Mouse (Mus musculus): ENCODE measurements around the gene Mast4.

Gene Mast4

GRCm38 (mm10) chr13:102839741-102840482 lies 494.4 kb downstream of the Mast4 start:
- Histone ChIP-seq H3K27me3 (ENCODE audit: control insufficient read depth, insufficient read depth, low read length, poor library complexity, severe bottlenecking) (no peaks in the 10 kb centered on the region), H3K36me3 (ENCODE audit: control insufficient read depth, insufficient read depth, low read length, poor library complexity, severe bottlenecking) (peaks cover 2% of the 10 kb centered on the region; the same call in 1 of the 2 replicates)
- no peak for DNase-seq (ENCODE audit: low read depth, low spot score)

- H3K36me3 ChIP-seq (ENCODE audit: control insufficient read depth, insufficient read depth, low read length, poor library complexity, severe bottlenecking) = peaks cover 2% of the 10 kb centered on the region; the same call in 1 of the 2 replicates
- no peaks in the 10 kb centered on the region for H3K27me3 ChIP-seq (ENCODE audit: control insufficient read depth, insufficient read depth, low read length, poor library complexity, severe bottlenecking)
- DNase-seq (ENCODE audit: low read depth, low spot score) = no peak
These were observed 496.9 kb downstream of the Mast4 start for GRCm38 (mm10) chr13:102837427-102837826.

- Histone ChIP-seq H3K36me3 (ENCODE audit: control insufficient read depth, insufficient read depth, low read length, poor library complexity, severe bottlenecking) (peaks cover 2% of the 10 kb centered on the region; the same call in 1 of the 2 replicates), H3K27me3 (ENCODE audit: control insufficient read depth, insufficient read depth, low read length, poor library complexity, severe bottlenecking) (no peaks in the 10 kb centered on the region)
- DNase-seq (ENCODE audit: low read depth, low spot score) = no peak
These were observed 499.0 kb downstream of the Mast4 start for GRCm38 (mm10) chr13:102835336-102835735.

- DNase-seq (ENCODE audit: low read depth, low spot score) = no peak
- Histone ChIP-seq H3K36me3 (ENCODE audit: control insufficient read depth, insufficient read depth, low read length, poor library complexity, severe bottlenecking) (no peaks in the 10 kb centered on the region), H3K27me3 (ENCODE audit: control insufficient read depth, insufficient read depth, low read length, poor library complexity, severe bottlenecking) (no peaks in the 10 kb centered on the region)
These were observed 516.0 kb downstream of the Mast4 start for GRCm38 (mm10) chr13:102818287-102818686.

- DNase-seq (ENCODE audit: low read depth, low spot score) = no peak
- H3K36me3 ChIP-seq (ENCODE audit: control insufficient read depth, insufficient read depth, low read length, poor library complexity, severe bottlenecking) = no peaks in the 10 kb centered on the region
- H3K27me3 ChIP-seq (ENCODE audit: control insufficient read depth, insufficient read depth, low read length, poor library complexity, severe bottlenecking) = no peaks in the 10 kb centered on the region
These were observed 517.6 kb downstream of the Mast4 start for GRCm38 (mm10) chr13:102816689-102817088.

GRCm38 (mm10) chr13:102815158-102815557 lies 519.1 kb downstream of the Mast4 start:
- no peaks in the 10 kb centered on the region for H3K36me3 ChIP-seq (ENCODE audit: control insufficient read depth, insufficient read depth, low read length, poor library complexity, severe bottlenecking)
- no peak for DNase-seq (ENCODE audit: low read depth, low spot score)
- no peaks in the 10 kb centered on the region for H3K27me3 ChIP-seq (ENCODE audit: control insufficient read depth, insufficient read depth, low read length, poor library complexity, severe bottlenecking)

GRCm38 (mm10) chr13:102811129-102811832 lies 523.0 kb downstream of the Mast4 start:
- Histone ChIP-seq H3K36me3 (ENCODE audit: control insufficient read depth, insufficient read depth, low read length, poor library complexity, severe bottlenecking) (no peaks in the 10 kb centered on the region; the same call in 1 of the 2 replicates), H3K27me3 (ENCODE audit: control insufficient read depth, insufficient read depth, low read length, poor library complexity, severe bottlenecking) (no peaks in the 10 kb centered on the region)
- no peak for DNase-seq (ENCODE audit: low read depth, low spot score)

- Histone ChIP-seq H3K27me3 (ENCODE audit: control insufficient read depth, insufficient read depth, low read length, poor library complexity, severe bottlenecking) (no peaks in the 10 kb centered on the region), H3K36me3 (ENCODE audit: control insufficient read depth, insufficient read depth, low read length, poor library complexity, severe bottlenecking) (no peaks in the 10 kb centered on the region; the same call in 1 of the 2 replicates)
- no peak for DNase-seq (ENCODE audit: low read depth, low spot score)
These were observed 527.6 kb downstream of the Mast4 start for GRCm38 (mm10) chr13:102806652-102807051.

- Histone ChIP-seq H3K36me3 (ENCODE audit: control insufficient read depth, insufficient read depth, low read length, poor library complexity, severe bottlenecking) (no peaks in the 10 kb centered on the region; the same call in 1 of the 2 replicates), H3K27me3 (ENCODE audit: control insufficient read depth, insufficient read depth, low read length, poor library complexity, severe bottlenecking) (no peaks in the 10 kb centered on the region)
- DNase-seq (ENCODE audit: low read depth, low spot score) = no peak
These were observed 529.1 kb downstream of the Mast4 start for GRCm38 (mm10) chr13:102805190-102805589.

GRCm38 (mm10) chr13:102803206-102803605 lies 531.1 kb downstream of the Mast4 start:
- Histone ChIP-seq H3K36me3 (ENCODE audit: control insufficient read depth, insufficient read depth, low read length, poor library complexity, severe bottlenecking) (no peaks in the 10 kb centered on the region; the same call in 1 of the 2 replicates), H3K27me3 (ENCODE audit: control insufficient read depth, insufficient read depth, low read length, poor library complexity, severe bottlenecking) (no peaks in the 10 kb centered on the region)
- DNase-seq (ENCODE audit: low read depth, low spot score) = no peak

GRCm38 (mm10) chr13:102792157-102792556 lies 542.1 kb downstream of the Mast4 start:
- peaks cover 1% of the 10 kb centered on the region for H3K36me3 ChIP-seq (ENCODE audit: control insufficient read depth, insufficient read depth, low read length, poor library complexity, severe bottlenecking)
- no peaks in the 10 kb centered on the region for H3K27me3 ChIP-seq (ENCODE audit: control insufficient read depth, insufficient read depth, low read length, poor library complexity, severe bottlenecking)
- no peak for DNase-seq (ENCODE audit: low read depth, low spot score)

- Histone ChIP-seq H3K27me3 (ENCODE audit: control insufficient read depth, insufficient read depth, low read length, poor library complexity, severe bottlenecking) (no peaks in the 10 kb centered on the region), H3K36me3 (ENCODE audit: control insufficient read depth, insufficient read depth, low read length, poor library complexity, severe bottlenecking) (peaks cover 8% of the 10 kb centered on the region)
- no peak for DNase-seq (ENCODE audit: low read depth, low spot score)
These were observed 543.6 kb downstream of the Mast4 start for GRCm38 (mm10) chr13:102790601-102791155.

GRCm38 (mm10) chr13:102786666-102787230 lies 547.5 kb downstream of the Mast4 start:
- H3K36me3 ChIP-seq (ENCODE audit: control insufficient read depth, insufficient read depth, low read length, poor library complexity, severe bottlenecking) = peaks cover 11% of the 10 kb centered on the region
- DNase-seq (ENCODE audit: low read depth, low spot score) = no peak
- H3K27me3 ChIP-seq (ENCODE audit: control insufficient read depth, insufficient read depth, low read length, poor library complexity, severe bottlenecking) = no peaks in the 10 kb centered on the region

GRCm38 (mm10) chr13:102783531-102784310 lies 550.6 kb downstream of the Mast4 start:
- peaks cover 16% of the 10 kb centered on the region for H3K36me3 ChIP-seq (ENCODE audit: control insufficient read depth, insufficient read depth, low read length, poor library complexity, severe bottlenecking)
- no peak for DNase-seq (ENCODE audit: low read depth, low spot score)
- no peaks in the 10 kb centered on the region for H3K27me3 ChIP-seq (ENCODE audit: control insufficient read depth, insufficient read depth, low read length, poor library complexity, severe bottlenecking)

Measured in splenic B cell, adult 2 months (primary cell).